Mouse (Mus musculus) heart, adult 11 months (tissue): ENCODE results near the gene Nos1ap.
A peak's percentile ranks its signal among the peaks of the same experiment; 100 is the strongest.

Source experiments
- DNase-seq: peaks from one replicate; pipeline ENCODE4 v3.0.0; 2022

The Nos1ap gene

DNA sequence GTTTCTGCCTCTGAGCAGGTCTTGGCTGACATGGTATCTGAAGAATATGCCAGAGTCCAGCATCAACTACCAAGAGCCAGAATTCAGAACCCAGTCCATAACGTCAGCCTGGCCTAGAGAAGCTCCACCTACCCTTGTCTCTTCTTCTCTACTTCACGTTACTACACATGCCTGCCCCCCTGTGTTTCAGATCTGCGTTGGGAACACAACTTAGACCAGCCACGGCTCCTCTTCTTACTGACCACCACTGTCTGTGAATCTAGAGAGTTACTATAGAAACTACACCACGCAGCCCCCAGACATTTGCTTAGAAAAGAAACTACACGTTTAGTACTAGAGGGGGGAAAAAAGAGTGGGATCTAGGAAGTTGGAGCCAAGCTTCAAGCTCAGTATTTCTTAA lies 2.9 kb downstream of the Nos1ap start:
- peak; percentile 86 for DNase-seq

DNA sequence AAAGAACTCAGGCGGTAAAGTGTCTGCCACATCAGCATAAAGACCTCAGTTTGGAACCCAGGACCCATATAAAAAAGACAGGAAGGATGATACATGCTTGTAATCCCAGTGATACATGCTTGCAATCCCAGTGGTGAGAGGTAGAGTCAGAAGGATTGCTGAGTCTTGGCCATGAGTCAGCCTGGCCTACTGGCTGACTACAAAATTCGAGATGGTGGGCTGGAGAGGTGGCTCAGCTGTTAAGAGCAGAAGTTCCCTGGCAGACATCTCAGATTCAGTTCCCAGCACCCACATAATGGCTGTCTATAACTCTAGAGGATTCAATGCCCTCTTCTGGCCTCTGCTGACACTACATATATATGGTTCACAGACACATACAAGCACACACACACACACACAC lies 5.7 kb downstream of the Nos1ap start:
- DNase-seq, result peak; percentile 64

DNA sequence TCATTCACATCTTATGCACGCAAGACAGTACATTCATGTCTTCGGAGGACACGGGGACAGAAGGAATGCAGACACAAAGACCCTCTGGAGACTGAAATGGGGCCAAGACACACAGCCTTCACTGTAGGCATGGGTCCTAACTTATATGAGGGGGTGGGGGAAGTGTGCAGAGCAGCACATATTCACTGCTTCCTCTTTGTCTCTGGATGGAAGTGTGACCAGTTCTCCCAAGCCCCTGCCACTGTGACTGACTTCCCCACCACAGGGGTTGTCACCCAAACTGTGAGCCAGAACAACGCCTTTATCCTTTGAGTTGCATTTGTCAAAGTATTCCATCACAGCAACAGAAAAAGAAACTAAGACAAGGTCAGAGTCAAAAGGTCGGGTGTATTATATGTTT lies 7.3 kb downstream of the Nos1ap start:
- peak; percentile 45 for DNase-seq

DNA sequence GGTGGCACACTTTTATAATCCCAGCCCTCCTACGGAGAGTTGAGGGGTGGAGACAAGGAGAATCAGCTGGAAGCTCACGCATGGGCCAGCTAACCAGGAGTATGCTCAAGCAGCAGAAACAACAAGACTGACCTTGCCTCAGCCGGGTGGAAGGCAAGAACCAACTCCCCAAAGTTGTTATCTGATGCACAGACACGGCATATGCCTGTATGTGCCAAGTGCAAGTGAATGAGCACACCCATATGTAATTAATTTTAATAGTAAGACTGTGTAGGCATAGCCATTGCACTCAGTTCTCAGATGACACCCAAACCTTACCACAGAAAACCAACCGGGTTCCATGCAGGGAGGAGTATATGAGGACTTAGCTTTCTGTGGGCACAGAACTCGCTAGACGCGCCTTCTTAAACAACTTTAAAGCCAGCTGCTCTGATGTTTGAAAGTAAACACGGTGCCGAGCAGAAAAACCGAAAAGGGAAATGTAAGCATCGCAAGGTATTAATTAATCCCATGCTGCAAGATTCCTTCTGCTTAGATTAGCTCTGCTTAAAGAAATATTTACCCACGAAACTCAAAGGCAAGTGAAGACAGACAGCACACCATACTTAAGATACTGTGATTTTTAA lies 9.1 kb downstream of the Nos1ap start:
- DNase-seq, result peak; percentile 79

DNA sequence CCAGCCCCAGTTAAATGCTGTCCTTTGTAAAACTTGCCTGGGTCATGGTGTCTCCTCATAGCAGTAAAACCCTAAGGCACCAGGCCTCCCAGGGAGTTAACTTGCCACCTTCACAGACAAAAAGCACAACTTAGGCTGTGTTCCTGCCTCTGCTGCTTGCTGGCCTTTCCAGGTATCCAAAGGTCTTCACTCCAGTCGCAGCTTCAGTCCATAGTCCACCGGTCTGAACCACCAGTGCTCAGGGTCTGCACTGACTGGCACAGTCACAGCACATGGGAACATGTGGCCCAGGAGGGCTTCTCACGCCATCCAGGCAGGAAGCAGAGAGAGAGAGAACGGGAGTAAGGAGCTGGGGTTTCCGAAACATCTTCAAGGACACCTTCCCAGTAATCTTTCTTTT lies 10.2 kb downstream of the Nos1ap start:
- peak; percentile 64 for DNase-seq

DNA sequence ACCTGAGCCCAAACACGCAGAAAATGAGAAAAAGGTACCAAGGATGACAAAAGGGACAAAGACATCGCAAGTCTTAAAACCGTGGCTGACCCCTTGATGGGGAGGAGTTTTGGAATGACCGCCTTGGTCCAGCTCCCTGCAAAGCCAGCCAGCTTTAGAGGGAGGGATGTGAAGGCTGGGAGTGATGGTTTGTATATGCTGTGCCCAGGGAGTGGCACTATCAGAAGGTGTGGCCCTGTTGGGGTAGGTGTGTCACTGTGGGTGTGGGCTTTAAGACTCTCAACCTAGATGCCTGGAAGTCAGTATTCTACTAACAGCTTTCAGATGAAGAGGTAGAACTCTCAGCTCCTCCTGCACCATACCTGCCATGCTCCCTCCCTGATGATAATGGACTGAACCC lies 10.6 kb downstream of the Nos1ap start:
- peak; percentile 37 for DNase-seq

DNA sequence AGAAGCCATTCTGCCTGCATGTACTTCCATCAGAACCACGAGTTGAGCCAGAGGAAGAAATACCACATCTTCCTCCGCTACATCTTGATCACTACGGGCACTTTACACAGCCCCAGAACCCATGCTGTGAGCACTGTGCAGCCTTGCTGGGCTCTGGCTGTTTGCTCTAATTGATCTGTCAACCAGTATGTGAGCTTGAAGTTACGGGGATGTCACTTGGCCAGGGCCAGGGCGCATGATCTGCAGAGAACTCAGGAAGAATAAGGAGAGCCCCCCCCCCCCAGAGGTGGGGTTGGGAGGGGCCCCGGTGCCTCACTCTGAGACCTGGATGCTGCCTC lies 13.0 kb downstream of the Nos1ap start:
- no peak for DNase-seq

DNA sequence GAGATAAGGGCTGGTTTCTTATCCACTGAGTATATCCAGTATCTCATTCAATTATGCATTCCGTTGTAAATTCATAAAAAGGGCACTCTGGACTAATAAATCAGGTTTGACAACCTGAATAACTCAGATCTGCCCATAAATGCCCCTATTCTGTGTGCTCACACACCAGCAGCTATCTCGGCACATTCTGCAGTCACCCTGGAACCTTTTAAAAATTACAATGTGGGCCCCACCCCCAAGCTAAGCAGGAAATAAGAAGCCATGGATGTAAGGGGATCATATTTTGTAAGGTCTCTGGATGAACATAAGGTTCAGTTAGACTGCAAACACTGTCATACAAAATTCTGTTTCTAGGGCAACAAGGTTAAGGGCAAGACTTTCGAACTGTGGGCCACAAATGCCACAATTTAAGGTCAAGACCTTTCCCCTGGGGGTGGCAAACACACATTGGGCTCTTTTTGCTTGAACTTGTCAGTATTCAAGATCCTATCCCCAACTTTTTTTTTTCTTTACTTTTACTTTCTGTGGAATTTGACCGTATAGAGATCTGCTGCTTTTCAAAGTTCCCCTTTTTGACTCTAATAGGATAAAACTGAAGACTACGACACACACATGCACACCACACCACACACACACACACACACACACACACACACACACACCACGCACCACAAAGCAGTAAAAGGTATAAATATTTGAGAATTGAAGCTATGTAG lies 13.5 kb downstream of the Nos1ap start:
- DNase-seq, result no peak

DNA sequence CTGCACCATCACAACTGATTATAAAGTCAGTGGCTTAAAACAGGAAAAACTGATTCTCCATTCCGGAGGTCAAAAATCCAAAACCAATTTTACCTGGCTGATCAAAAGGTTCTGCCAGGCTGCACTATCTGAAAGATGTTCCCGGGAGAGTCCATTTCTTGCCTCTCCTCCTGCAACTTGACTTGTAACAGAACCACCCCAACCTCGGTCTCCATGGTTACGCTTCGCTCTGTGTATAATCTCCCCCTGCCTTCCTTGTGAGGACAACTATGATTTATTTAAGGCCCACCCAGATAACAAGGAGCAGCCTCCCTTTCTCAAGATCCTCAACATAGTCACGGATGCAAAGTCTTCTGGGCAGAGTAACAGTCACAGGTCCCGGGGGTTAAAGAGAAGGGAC lies 16.5 kb downstream of the Nos1ap start:
- DNase-seq, result no peak

DNA sequence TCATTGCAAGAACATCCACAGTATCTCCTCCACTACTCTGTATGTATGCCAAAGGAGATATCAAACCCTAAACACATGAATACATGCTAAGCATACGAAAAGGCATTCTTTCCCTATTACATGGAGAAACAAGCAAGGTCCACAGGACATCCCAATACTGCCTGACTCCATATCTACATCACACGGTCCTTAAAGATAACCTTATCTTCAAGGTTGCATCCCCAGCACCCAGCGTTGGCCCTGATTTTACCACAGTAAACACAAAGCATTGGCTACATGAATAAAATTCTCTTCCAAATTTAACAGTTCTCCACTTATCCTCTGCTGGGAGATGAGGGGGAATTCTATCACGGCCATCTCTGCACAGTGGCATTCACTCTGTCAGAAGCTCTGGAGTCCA lies 22.7 kb downstream of the Nos1ap start:
- no peak for DNase-seq

DNA sequence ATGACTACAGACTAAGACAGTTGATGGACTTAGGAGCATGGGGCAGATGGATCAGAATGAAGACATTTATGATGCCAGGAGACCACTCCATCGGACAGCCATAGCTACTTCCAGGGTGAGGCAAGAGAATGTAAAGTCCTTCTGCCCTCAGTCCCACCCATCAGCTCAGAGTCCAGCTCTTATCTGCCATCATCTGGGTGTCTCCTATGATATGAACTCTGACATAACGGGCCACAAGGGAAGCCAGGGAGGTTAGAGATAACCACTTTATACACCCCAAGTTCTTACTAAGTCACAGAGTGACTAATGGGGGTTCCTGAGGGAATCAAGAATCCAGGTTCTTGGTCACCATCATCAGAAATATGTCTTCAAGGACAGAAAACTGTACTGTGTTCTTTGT lies 23.1 kb downstream of the Nos1ap start:
- no peak for DNase-seq

DNA sequence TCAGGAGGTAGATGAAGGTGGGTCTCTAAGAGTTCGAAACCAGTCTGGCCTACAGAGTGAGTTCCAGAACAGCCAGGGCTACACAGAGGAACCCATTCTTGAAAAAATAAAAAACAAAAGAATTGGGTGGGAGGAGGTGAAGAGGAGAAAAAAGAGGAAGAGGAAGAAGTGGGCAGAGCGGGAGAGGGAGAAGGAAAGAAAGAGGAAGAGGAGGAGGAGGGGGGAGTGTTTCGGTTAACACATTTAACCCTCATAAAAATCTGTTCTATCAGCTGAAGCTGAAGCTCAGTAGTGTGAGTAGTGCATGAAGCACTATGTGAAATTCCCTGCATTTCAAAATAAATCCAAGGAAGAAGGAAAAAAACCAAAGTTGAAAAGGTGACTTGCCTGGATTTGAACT lies 24.7 kb downstream of the Nos1ap start:
- DNase-seq, result no peak

DNA sequence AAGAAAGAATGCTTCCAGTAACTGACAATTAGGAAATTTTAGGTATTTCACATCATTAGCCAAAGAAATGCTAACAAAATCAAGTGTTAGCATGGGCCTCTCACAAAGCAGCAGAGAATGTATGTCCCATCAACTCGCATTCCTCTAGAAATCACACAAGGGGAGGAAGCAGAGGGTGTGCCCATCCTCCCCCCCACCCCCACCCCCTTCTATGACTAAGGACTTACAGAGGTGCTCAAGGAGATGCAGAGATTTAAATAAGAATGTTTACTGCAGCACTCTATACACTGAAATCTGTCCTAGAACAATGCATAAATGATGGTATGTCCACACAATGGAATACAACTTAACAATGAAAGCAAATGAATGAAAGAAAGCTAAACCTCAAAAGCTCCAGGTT lies 27.2 kb downstream of the Nos1ap start:
- DNase-seq, result no peak

DNA sequence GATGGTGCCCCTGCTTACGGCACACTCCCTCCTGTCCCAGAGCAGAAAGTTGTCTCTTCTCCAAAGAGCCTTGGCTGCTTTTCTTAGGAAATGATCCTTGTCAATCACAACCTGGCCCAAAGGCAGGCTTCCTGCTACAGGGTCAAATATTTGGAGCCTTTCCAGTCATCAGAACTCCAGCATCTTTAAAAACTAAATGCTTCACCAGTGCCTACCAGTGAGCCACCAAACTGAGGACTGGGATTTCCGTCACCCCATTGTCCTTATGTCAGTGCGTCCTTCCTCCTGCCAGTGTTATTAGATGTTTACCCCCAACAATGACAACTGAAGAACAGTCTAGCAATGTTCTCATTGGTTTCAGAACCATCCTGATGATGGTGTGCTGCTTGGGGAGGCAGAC lies 28.9 kb downstream of the Nos1ap start:
- DNase-seq, result peak; percentile 70

DNA sequence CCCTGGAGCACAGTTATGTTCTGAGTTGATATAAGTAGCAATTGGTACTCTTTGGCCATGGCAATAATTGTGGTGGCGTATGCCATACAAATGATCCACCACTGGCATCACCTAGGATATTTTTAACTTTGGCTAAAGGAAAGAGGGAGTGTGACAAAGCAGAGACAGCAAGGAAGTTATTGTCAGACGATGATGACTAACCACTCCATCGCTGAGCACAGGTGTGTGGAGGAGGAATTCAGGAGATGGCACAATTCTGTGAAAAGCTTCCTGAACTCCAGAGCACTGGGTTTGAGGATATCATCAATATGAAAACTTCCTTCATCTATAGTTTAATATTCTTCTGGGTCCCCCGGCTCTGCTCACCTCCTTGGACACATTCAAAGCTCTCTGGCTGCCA lies 31.7 kb downstream of the Nos1ap start:
- no peak for DNase-seq

DNA sequence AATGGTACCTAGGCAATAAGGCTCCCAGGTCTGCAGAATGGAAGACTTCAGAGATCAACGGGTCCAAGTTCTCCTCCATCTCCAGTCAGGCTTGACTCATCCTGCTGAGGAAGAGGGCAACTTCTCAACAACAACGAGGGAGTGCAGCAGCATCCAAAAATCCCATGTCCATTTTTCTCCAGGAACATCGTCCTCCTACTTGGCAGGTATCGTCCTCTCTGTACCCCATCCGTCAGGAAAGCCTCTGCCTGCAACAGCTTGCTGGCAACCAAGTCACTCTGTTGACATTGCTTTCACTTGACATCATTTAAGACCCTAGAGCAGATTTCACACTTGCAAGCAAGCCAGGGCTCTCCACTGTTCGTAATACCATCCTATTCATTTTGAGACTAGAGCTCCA lies 33.0 kb downstream of the Nos1ap start:
- peak; percentile 74 for DNase-seq

DNA sequence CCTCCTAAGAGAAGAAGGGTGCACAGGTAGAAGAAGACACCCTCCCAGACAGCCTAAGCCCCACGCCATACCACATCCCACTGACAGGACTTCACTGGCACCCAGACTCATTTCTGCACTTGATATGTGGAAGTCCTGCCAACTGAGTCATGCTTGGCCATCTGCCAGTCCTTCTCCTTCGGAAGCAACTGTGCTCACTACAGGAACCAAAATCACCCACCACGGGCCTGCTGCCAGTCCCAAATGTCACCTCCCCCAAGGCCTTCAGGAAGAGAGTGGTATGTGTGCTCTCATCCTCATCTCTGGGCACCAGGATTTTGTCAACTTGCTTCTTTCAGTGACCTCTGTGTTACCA lies 34.7 kb downstream of the Nos1ap start:
- peak; percentile 98 for DNase-seq

DNA sequence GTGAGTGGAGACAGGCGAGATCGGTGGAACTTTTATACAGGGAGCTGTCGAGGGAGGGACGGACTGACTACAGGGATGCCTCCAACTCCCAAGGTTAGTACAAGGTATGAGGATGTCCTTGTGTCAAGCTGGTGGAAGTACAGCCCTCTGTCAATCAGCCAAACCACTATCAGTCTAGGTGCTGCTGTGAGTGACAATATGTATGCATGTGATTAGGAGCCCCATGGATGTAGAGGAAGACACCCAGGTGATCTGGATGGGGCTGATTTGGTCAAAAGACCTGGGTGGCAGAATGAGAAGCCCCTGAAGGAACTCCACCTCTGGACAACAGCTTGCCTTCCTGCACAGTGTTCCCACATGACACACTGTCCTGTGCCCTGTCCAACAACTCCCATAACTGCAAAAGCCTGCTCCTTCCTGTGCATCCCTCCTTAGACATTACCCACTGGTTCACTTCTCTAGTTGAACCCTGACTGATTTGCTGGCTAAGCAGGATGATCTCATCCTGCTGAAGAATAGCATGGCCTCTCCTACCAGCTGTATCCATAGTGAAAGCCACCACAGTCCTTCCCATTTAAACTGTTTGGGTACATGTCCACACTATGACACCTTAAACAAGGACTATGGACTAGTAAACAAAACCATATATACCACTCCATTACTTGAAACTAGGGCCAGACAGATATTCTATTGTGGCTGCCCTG lies 35.3 kb downstream of the Nos1ap start:
- DNase-seq, result peak; percentile 90

DNA sequence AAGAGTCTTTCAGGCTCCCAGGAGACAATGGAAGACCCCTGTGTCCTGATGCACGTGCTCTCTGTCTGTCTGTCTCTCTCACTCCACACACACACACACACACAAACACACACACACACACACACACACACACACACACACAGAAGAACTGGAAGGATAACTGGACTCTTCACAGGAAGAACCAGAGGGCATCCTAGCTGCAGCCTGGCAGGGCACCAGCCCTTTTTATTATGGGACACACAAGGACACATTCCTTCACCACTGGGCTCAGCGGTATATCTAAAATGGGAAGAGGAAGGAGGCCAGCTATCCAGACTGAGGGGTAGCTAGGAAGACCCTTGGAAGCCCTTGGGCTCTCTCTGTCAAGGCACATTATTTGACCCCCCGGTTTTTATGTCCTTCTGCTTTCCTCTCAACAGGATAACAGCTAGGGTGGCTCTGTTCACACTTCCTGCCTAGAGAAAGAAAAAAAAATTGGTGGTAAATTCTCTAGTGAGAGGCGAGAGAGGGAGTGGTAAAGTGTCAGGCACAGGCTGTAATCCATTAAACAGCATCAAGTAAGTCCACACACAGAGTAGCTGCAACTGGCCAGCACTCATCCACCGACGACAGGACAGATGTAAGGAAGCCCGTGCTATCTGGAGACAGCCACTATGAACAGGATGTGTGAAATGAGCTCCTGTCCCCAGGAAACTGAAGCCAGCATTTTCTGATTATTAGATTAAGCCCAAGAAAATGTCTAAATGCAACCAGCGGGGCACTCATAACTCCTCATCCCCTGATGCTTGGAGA lies 38.8 kb downstream of the Nos1ap start:
- DNase-seq, result peak; percentile 94

DNA sequence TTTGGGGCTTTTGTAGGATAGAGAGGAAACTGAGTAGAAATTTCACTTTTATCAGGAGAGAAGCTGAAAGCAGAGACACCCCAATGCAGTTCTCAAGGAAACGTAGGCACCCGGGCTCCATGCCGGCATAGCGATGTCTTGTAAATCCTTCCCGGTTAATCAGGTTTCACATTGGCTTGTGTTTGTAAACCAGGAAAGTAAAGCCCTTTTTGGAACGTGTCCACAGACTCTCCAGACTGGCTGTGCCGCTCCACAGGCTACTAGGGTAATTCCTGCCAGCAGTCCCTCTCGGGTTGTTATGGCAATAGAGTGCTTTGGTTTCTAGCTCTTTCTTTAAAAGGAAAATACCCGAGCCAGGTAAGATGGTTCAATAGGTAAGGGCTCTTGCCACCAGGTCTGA lies 40.6 kb downstream of the Nos1ap start:
- peak; percentile 94 for DNase-seq

DNA sequence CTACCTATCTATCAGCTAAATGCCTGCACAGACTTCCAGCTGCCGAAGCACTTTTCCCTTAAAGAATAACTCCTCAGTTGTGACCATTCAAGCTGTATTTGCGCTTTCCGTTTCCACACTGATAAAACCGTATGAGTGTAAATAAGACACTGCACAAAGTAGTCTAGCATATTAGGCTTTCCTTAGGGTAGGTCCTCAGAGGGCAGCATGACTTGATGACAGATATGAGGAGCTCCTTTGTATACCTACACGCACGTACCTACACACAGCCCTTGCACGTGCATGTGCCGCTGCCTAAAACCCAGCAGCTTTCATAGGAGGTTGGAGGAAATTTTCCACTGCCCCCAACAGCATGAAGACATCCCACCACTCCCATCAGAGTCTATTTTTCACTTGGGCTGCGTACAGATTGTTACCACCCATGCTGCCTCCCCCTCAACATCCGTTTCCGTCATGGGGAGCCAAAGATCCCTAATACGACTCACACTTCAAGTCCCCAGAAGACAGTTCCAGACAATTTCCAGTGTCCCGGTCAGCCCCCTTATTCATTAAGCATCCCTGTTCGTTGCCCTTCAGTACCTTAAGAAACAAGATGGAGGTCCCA lies 41.4 kb downstream of the Nos1ap start:
- peak; percentile 82 for DNase-seq

DNA sequence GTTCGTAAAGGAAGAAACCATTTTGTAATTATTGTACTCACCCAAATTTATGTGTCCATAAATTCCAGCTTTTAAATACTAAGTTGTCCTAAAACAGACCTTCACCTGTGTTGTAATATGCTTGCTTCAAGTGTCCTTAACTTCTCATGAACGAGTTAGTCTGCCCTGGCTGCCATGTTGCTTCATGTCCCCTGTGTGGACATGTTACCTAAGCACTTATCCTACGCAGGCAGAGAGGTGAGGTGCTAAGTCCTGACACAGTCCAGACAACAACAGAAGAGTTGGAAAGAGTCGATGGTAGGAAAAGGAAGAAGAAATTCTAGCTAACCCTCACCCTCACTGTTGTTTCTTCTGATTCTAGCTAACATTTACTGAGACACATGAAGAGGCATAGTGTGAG lies 43.4 kb downstream of the Nos1ap start:
- DNase-seq, result peak; percentile 7

DNA sequence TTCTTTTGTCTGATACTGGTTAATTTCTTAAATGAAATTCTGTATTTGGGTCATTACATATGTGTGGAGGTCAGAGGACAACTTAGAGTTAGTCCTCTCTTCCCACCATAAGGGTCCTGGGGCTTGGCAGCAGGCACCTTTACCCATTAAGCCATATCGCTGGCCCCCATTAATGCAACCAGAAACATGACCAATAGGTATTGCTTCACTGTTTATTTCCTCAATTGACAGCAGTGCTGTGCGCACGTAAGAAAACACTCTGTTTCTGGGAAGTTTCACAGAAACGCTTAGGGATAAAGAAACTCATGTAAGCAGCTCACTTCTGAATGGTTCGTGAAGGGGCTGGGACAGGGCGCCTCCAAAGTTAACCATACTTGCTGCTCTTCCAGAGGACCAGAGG lies 44.4 kb downstream of the Nos1ap start:
- no peak for DNase-seq
